Mouse (Mus musculus) limb, embryonic 12.5 days (tissue): ENCODE results near the gene Gm20828. TPM values are rescaled to one million over a fixed set of nuclear protein-coding genes. Genes with fewer than 3 reads are reported as not detected.
"Not testable (repeated sequence)": the region's sequence is repeated elsewhere in the genome, so short reads cannot be mapped to it uniquely, and the experiment has no call there.

ENCODE experiments used
- ATAC-seq: fragments of 200-750 bp; cut with Nextera tagmentation; 2 replicates; pipeline ENCODE4 v1.8.0; 2017; ENCODE audit warnings: low read depth, moderate TSS enrichment; ENCODE audit not compliant: insufficient number of reproducible peaks, insufficient read depth, low FRiP score, low TSS enrichment
- H3K27ac ChIP-seq: fragments of 300-500 bp; sonication (generic); 2 replicates; pipeline ENCODE4 v1.5.1; 2016; ENCODE audit warnings: mild to moderate bottlenecking, moderate library complexity
- H3K27me3 ChIP-seq: fragments of 300-500 bp; sonication (generic); 2 replicates; pipeline ENCODE4 v1.6.1; 2016; ENCODE audit warnings: mild to moderate bottlenecking, moderate library complexity
- H3K36me3 ChIP-seq: fragments of 300-500 bp; sonication (generic); 2 replicates; pipeline ENCODE4 v1.6.1; 2016; ENCODE audit warnings: mild to moderate bottlenecking, moderate library complexity
- H3K4me1 ChIP-seq: fragments of 300-500 bp; sonication (generic); replicated peaks from 2 replicates; pipeline ENCODE4 v1.6.1; 2016
- H3K4me2 ChIP-seq: fragments of 300-500 bp; sonication (generic); 2 replicates; pipeline ENCODE4 v1.6.1; 2016; ENCODE audit warnings: mild to moderate bottlenecking, moderate library complexity
- H3K4me3 ChIP-seq: fragments of 300-500 bp; sonication (generic); replicated peaks from 2 replicates; pipeline ENCODE4 v1.5.1; 2016; ENCODE audit warnings: mild to moderate bottlenecking
- H3K9ac ChIP-seq: fragments of 300-500 bp; sonication (generic); replicated peaks from 2 replicates; pipeline ENCODE4 v1.6.1; 2016; ENCODE audit warnings: mild to moderate bottlenecking, moderate library complexity
- H3K9me3 ChIP-seq: fragments of 300-500 bp; sonication (generic); 2 replicates; pipeline ENCODE4 v1.6.1; 2016; ENCODE audit warnings: mild to moderate bottlenecking, moderate library complexity
- WGBS: fragments of 180-500 bp; shearing (Covaris S2); methylation state at CpG from one replicate; pipeline ENCODE4 v1.1.7; 2016; 5-methylcytosine and 5-hydroxymethylcytosine counted together
- polyA plus RNA-seq: library from polyadenylated mRNA; unstranded; fragments of >200 nt; fragmentation: Nextera tagmentation; extraction: Ambion mirVana; gene quantifications from 2 replicates; pipeline ENCODE4 v1.2.1, GENCODE M21; 2016

The Gm20828 gene
- polyA plus RNA-seq: not detected in 2 replicates

GRCm38 (mm10) chrY:11199274-11199673 is at the start of gene Gm20828:
Gm20828 (minus strand) TSS chrY:11199374.
- H3K4me3 ChIP-seq, H3K4me2 ChIP-seq, ATAC-seq, H3K9ac ChIP-seq, H3K4me1 ChIP-seq, H3K9me3 ChIP-seq, H3K36me3 ChIP-seq, H3K27me3 ChIP-seq, H3K27ac ChIP-seq: not testable (repeated sequence)
- no CpG with 5 or more reads among the region's 3 CpGs for WGBS
